Mouse (Mus musculus): ENCODE measurements at regions not wholly inside any gene's neighbourhood (a gene's known extent, or its start where the extent isn't known, plus 50 kb on each side); places are given as distances from the start of the nearest gene placed in this dataset.
A peak's percentile ranks its signal among the peaks of the same experiment; 100 is the strongest.

GRCm38 (mm10) chr13:112088312-112088771, 199.9 kb upstream of the Ankrd55 start:
- Histone ChIP-seq H3K4me1 (ENCODE audit: control insufficient read depth, insufficient read depth, insufficient read length, low read length) (peaks cover 10% of the 10 kb centered on the region), H3K27ac (replicated peaks; ENCODE audit: low read depth, low read length) (no peak overlapping the region), H3K4me3 (ENCODE audit: insufficient read depth, low read depth, low read length) (no peak overlapping the region)

GRCm38 (mm10) chr13:112090737-112091136, 197.5 kb upstream of the Ankrd55 start:
- H3K4me3 ChIP-seq (ENCODE audit: insufficient read depth, low read depth, low read length): no peak overlapping the region
- no peak overlapping the region for H3K27ac ChIP-seq (replicated peaks; ENCODE audit: low read depth, low read length)
- H3K4me1 ChIP-seq (ENCODE audit: control insufficient read depth, insufficient read depth, insufficient read length, low read length): peaks cover 13% of the 10 kb centered on the region

GRCm38 (mm10) chr13:112095595-112096139, 192.6 kb upstream of the Ankrd55 start:
- H3K27ac ChIP-seq (replicated peaks; ENCODE audit: low read depth, low read length): peak overlapping the region; percentile 81
- peaks cover 17% of the 10 kb centered on the region for H3K4me1 ChIP-seq (ENCODE audit: control insufficient read depth, insufficient read depth, insufficient read length, low read length)
- H3K4me3 ChIP-seq (ENCODE audit: insufficient read depth, low read depth, low read length): no peak overlapping the region

- peak overlapping the region; percentile 59 for H3K4me3 ChIP-seq (ENCODE audit: insufficient read depth, low read depth, low read length)
- H3K4me1 ChIP-seq (ENCODE audit: control insufficient read depth, insufficient read depth, insufficient read length, low read length): peaks cover 13% of the 10 kb centered on the region
- H3K27ac ChIP-seq (replicated peaks; ENCODE audit: low read depth, low read length): 0 out of 2 replicates have a peak overlapping the region, but pooled peaks have one; percentile 37
Observed at GRCm38 (mm10) chr13:112099953-112100591, 188.2 kb upstream of the Ankrd55 start.

GRCm38 (mm10) chr13:112100592-112101420, 187.4 kb upstream of the Ankrd55 start:
- Histone ChIP-seq H3K4me3 (ENCODE audit: insufficient read depth, low read depth, low read length) (peak overlapping the region; percentile 59), H3K27ac (replicated peaks; ENCODE audit: low read depth, low read length) (peak overlapping the region; percentile 58), H3K4me1 (ENCODE audit: control insufficient read depth, insufficient read depth, insufficient read length, low read length) (peaks cover 8% of the 10 kb centered on the region)

GRCm38 (mm10) chr13:112101421-112101756, 186.9 kb upstream of the Ankrd55 start:
- Histone ChIP-seq H3K27ac (replicated peaks; ENCODE audit: low read depth, low read length) (peak overlapping the region; percentile 58), H3K4me1 (ENCODE audit: control insufficient read depth, insufficient read depth, insufficient read length, low read length) (peaks cover 3% of the 10 kb centered on the region), H3K4me3 (ENCODE audit: insufficient read depth, low read depth, low read length) (peak overlapping the region; percentile 59)

GRCm38 (mm10) chr13:112105953-112106352, 182.3 kb upstream of the Ankrd55 start:
- Histone ChIP-seq H3K27ac (replicated peaks; ENCODE audit: low read depth, low read length) (no peak overlapping the region), H3K4me3 (ENCODE audit: insufficient read depth, low read depth, low read length) (no peak overlapping the region), H3K4me1 (ENCODE audit: control insufficient read depth, insufficient read depth, insufficient read length, low read length) (no peaks in the 10 kb centered on the region)

GRCm38 (mm10) chr13:112114741-112115201, 173.5 kb upstream of the Ankrd55 start:
- Histone ChIP-seq H3K4me3 (ENCODE audit: insufficient read depth, low read depth, low read length) (no peak overlapping the region), H3K4me1 (ENCODE audit: control insufficient read depth, insufficient read depth, insufficient read length, low read length) (peaks cover 25% of the 10 kb centered on the region), H3K27ac (replicated peaks; ENCODE audit: low read depth, low read length) (no peak overlapping the region)

GRCm38 (mm10) chr13:112116101-112116726, 172.0 kb upstream of the Ankrd55 start:
- peak overlapping the region; percentile 77 for H3K27ac ChIP-seq (replicated peaks; ENCODE audit: low read depth, low read length)
- peaks cover 27% of the 10 kb centered on the region for H3K4me1 ChIP-seq (ENCODE audit: control insufficient read depth, insufficient read depth, insufficient read length, low read length)

GRCm38 (mm10) chr13:112118564-112118963, 169.7 kb upstream of the Ankrd55 start:
- Histone ChIP-seq H3K4me1 (ENCODE audit: control insufficient read depth, insufficient read depth, insufficient read length, low read length) (peaks cover 27% of the 10 kb centered on the region), H3K27ac (replicated peaks; ENCODE audit: low read depth, low read length) (peak overlapping the region; percentile 95), H3K4me3 (ENCODE audit: insufficient read depth, low read depth, low read length) (no peak overlapping the region)

More at GRCm38 (mm10) chr13:112116101-112116726, 172.0 kb upstream of the Ankrd55 start:
- H3K4me3 ChIP-seq (ENCODE audit: insufficient read depth, low read depth, low read length): no peak overlapping the region; the same call in 1 of the 2 replicates

- Histone ChIP-seq H3K27ac (replicated peaks; ENCODE audit: low read depth, low read length) (peak overlapping the region; percentile 95), H3K4me3 (ENCODE audit: insufficient read depth, low read depth, low read length) (no peak overlapping the region; the same call in 1 of the 2 replicates), H3K4me1 (ENCODE audit: control insufficient read depth, insufficient read depth, insufficient read length, low read length) (peaks cover 25% of the 10 kb centered on the region)
Observed at GRCm38 (mm10) chr13:112119611-112120041, 168.6 kb upstream of the Ankrd55 start.

- no peak overlapping the region for H3K4me3 ChIP-seq (ENCODE audit: insufficient read depth, low read depth, low read length)
- H3K27ac ChIP-seq (replicated peaks; ENCODE audit: low read depth, low read length): peak overlapping the region; percentile 95
- H3K4me1 ChIP-seq (ENCODE audit: control insufficient read depth, insufficient read depth, insufficient read length, low read length): peaks cover 21% of the 10 kb centered on the region
Observed at GRCm38 (mm10) chr13:112120346-112120745, 167.9 kb upstream of the Ankrd55 start.

- Histone ChIP-seq H3K4me1 (ENCODE audit: control insufficient read depth, insufficient read depth, insufficient read length, low read length) (peaks cover 14% of the 10 kb centered on the region), H3K4me3 (ENCODE audit: insufficient read depth, low read depth, low read length) (no peak overlapping the region), H3K27ac (replicated peaks; ENCODE audit: low read depth, low read length) (no peak overlapping the region)
Observed at GRCm38 (mm10) chr13:112121110-112121509, 167.1 kb upstream of the Ankrd55 start.

GRCm38 (mm10) chr13:112122842-112123373, 165.3 kb upstream of the Ankrd55 start:
- Histone ChIP-seq H3K27ac (replicated peaks; ENCODE audit: low read depth, low read length) (no peak overlapping the region), H3K4me3 (ENCODE audit: insufficient read depth, low read depth, low read length) (no peak overlapping the region), H3K4me1 (ENCODE audit: control insufficient read depth, insufficient read depth, insufficient read length, low read length) (peaks cover 9% of the 10 kb centered on the region)

Measured in brown adipose tissue, adult 24 weeks (tissue).